Mouse (Mus musculus): ENCODE results near the gene Col4a6.

Col4a6 gene

DNA sequence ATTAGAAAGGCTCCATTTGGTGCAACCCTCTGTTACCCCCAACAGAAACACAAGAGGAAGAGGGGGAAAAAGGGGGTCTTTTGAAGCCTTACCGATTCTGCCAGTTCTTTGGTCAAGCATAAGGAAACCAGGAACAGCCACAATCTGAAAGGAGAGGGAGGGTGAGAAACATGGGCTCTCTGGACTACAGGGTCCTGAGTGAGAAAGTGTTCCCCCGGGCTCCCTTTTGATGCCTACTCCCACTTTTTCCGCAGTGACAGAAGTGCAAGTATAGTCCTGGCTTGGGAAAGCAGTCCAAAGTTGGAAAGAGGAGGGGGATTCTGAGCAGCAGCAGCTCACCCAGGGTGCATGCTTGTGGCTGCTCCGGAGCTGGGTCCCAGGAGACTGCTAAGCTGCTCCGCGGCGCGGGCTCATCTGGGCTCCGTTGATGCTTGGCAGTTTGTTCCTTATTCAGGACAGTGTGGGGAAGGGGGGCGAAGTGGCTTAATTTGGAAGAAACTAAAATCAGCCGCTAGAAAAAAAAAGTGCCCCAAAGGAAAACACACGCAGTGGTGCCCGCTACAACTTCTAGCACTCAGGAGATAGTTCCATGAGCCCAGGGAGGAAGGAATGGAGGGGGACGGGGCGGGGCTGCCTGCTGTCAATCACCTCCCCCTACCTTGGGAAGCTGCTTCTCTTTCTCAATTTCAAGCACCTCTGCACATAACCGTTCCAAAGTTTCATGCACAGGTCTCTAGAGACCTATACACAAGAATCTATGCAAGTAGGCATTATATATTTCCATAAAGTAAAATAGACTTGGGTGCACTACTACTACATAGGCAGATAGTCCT is at the start of gene Col4a6:
Gene Col4a6, minus strand, starts transcription at position 607 of the 833 bp plus-strand sequence.
- no peak for DNase-seq

DNA sequence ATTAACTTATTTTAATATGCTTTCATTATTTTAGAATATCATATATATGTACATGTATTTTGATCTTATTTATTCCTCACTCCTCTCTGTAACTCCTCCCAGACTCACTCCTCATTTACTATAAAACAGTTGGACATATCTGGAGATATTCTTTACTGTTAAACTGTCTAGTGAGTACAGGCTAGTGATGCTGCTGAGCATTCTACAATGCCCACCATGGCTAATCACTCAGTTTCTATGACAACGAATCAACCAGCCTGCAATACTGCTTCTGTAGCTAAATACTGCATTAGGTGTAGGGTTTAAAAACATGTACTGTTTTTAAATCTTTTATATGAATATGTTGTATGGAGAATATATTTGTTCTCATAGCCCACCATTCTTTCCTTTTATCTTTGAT is 29.2 kb upstream of the Col4a6 start:
- DNase-seq = no peak

DNA sequence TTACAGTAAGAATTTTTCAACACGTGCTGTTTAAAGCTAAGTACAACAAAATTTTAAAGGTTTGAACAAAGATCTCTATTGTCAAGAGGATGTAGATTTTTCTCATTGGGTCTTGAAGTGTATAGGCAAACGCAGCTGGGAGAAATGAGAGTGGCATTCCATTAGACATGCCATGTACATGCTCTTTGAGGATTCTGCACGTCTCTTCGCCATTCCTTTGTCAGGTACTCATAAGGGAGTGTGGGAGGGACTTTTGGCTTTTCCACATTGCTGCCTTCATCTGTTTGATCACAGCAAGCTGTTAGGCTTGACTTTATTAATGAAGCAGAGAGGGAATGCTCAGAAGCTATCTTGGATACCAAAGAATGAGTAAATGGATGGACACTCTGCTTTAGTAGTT is 20.7 kb upstream of the Col4a6 start:
- DNase-seq = no peak

DNA sequence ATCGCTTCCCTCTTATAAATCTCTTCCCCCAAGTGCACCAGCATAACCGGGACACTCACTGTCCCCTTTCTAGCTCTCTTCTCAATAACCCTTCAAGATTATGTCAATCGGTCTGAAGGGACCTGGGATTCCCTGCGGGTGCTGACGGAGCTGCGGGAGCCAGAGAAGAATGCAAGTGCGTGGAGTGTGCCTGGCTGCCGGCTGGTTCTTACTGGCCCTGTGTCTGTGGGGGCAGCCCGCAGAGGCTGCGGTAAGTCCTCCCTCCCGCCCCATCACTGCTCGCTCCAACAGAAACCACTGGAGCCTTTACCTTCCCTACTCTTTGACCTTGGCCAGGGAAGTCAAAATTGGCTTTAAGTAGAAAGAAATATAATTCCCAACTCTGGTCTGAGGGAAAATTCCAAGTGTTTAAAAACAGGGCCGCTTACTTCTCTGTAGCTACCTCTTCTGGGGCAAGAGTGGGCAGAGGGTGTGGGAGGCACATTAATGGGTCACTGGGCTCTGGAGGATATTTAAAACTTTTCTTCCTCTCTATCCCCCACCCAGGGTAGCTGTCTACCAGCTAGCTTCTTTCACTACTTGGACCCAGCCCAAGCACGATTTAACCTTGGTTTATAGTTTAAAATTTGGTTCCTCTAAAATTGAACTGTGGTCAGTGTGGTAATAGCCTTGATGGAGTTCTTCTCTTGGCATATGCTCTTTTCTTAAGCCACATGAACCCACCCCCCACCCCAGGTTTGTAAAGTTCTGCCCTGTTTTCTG is 1.9 kb upstream of the Col4a6 start:
- no peak for DNase-seq

DNA sequence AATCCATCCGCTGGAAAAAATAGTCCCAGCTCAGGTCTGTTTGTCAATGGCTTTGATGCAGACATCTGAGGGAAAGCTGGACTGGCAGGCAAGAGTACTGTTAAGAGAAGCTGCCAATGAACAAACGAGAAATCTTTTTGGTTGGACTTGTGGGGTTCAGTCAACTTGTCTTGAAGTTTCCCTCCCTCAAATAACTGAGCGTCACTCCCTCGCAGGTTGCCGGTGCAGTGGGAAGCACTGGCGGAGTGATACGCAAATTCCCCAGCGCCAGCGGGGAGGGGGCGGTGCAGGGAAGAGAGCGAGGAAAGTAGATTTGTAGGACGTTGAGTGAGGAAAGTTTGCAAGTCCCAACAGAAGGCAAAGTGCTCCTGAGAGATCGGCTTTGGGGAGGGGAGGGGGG is 1.2 kb upstream of the Col4a6 start, which contains the start of gene Col4a5:
Gene Col4a5, plus strand, starts transcription at position 276 of the 400 bp plus-strand sequence.
- DNase-seq = no peak

DNA sequence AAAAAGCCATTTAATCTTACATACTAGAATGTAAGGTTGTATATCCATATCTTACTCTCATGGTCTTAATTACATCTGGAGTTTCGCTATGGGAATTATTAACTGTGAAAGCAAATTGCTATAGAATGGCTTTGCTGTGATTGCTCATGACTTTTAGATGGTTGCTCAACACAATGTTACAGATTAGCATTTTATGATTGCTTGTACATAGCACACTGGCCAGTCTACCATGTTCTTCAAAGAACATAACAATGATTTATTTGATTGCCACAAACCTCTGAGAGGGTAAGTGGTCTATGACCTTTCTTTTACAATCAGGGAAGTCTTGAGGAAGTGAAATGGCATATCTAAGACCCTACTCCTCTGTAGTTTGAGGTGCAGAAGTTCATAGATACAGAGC is 25.9 kb downstream of the Col4a6 start:
- no peak for DNase-seq

DNA sequence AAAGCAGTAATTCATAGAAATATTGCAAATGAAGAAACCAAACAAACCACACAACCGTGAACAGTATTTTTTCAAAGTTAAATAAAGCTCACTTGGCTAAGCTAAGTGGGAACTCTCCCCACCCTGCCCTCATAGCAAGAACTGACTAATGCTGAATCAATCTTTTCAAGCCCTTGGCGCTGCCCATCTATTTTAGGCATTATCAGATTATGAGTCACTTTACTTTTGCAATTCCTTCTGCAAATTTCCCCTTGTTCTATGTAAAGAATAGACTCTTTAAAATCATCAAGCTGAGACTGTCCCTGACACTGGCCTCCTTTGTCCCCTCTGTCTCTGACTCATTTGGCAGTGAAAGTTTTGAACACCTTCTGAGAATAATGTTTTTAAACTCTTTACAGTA is 34.5 kb downstream of the Col4a6 start:
- no peak for DNase-seq

DNA sequence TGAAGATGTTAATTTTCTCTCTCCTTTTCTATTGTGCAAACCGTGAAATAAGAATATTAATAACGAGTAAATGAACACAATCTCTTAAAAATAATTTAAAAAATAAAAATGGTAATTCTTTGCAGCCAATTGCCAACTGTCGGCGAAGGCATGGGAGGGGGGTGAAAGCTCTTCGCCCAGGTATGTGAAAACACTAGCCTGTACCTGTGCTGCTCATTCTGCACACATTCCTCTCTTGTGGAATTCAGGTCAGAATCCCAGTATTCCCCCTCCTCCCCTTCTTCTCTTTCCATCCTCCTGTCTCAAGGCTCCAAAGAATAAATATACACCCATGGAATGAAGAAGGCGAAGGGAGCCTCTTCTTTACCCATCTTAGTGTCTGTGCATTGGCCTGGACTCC is 37.1 kb downstream of the Col4a6 start:
- DNase-seq = no peak

DNA sequence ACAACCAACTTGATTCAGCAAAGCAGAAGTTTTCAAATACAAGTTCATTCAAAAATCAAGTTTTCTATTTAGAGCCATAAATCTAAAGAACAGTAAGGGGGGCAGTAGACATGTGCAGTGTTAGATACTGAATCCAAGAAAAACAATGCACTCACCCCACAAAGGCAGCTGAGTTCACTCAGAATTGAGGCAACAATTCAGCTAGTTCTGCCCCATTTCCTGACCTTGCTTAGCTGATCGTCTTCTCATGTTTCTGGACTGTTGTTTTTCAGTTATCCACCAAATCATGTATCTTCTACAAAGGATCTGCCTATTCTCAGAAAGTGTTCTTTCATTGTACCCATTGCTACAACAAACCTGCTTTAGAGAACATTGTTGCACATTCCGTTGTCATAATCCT is 58.6 kb downstream of the Col4a6 start:
- no peak for DNase-seq

DNA sequence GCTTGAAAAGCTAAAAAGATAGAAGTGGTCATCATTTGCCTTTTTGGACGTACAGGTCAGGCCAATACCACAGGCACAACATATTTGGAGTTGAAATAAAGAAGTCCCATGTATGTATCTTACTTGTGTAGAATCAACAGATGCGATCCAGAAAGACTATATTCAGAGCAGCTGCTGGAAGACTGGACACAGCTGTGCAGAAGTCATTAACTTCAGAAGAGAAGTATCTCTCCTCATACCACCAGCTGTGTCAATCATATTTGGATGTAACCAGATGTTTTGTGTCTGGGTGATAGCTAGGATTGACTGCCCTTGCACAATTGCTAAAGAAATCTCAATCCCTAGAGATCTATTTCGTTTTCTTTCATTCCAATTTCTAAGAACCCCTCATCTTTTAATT is 77.6 kb downstream of the Col4a6 start:
- no peak for DNase-seq

DNA sequence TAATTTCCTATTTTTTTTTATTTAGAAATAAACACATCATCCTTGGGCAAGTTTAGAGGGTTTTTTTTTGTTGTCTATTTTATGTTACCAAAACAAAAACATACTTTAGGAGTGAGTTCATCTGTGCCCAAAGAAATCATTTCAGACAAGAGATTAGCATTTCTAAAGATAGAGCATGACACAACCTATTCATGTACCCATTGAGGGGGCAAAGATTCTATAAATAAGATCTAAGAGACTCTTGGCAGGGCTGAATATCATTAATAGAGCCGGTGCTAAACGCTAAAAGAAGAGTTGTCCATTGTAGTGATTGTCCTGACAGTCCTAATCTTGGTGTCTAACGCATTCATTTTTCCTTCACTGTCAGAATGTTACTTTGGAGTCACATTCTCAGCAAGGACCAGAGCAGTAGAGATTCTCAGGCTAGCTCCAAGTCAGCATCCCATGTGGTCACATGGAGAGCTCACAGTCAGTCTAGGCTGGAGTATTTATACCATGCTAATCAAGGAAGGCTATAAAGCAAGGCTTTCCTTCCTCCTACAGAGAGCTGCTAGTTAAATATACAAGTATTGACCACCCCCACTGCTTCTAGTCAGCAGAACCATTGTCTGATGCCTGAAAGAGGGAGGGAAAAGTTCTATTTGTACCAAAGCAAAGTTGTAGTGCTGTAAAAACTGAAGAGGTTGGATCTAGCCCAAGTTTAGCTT is 88.3 kb downstream of the Col4a6 start:
- no peak for DNase-seq

DNA sequence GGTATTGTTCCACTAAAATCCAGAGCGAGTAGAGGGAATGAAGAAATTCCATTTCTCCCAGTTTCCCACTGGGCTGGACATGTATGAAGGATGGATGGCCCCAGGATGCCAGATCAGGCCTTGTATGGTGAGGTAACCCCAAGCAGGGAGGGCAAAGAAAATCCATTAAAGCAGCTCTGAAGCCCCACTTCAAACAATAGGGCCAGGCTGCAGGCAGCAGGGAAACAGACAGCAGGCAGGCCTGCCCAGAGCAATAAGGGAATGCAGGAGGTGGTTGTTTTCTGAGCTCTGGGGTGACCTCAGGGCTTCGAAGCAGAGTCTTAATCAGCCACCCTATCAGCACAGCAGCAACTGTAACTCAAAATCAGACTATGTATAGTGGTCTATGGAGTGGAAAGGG is 89.2 kb downstream of the Col4a6 start:
- DNase-seq = no peak

DNA sequence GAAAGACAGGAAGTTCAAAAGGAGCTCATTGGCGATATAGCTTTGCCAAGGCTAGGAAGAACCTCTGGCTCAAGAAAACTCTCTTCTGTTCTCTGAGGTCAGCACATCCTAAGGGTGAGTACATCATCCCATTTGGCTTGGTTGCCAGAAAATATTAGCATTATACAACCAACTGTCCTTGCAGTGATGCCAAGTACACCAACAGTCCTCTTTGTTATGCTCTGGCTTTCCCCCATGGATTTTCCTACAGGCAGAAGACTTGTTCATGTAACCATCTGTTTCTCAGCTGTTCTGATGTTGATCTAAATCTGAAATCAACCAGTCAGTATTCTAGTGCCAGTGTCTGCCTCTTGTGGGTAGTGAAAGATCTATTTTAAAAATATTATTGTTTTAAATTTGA is 103.6 kb downstream of the Col4a6 start:
- DNase-seq = no peak

DNA sequence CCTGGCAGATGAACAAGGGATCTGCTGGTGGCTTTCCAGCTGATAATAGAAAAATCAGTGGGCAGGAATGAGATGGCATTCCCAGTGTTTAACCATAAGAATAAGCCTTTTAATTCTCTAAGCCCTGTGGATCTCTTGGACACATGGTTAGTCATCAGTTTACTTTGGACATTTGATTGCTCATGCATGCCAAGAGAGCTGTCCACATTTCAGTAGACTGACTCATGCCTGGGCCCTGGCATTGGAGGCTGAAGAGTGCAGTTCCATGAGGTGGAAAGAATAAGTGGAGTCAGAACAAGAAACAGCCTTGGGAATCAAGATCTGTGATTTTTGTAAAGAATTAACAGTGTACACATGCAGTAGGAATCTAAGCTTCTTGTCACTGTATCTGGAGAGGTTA is 110.5 kb downstream of the Col4a6 start:
- DNase-seq = no peak

DNA sequence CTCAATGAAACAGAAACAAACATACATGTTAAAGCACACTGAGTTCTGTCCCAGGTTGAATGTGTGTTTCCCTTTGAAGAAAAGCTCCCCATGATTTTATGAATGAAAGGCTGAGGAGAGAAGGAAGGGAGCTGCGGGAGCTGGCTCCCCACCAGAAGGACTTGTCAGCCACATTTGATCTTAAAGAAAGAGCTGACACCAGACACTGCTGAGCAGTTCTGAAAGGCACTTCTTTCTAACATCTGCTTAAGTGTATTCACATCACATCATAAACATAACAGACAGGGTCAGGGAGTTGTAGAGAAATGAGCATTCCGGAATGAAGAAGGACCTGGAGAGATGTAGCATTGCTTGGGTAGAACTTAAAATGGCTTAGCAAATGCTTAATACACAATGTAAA is 132.5 kb downstream of the Col4a6 start:
- no peak for DNase-seq

DNA sequence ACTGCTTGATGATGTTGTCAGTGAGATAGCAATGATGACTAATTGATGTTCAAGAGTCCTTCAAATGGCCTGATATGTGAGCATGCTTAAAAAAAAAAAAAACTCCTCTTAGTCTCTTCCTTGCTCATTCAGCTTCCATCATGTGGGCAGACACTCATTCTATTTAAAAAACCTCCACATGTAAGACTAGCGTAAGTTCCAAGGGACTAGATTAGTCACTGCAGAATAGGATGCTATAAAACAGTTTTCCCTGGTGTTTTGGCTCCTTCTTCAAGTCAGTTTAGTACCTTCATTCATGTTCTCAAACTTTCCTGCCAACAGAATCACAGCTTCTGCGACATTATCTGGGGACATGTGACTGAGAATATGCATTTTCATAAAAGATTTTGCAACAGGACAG is 145.8 kb downstream of the Col4a6 start:
- DNase-seq = no peak

DNA sequence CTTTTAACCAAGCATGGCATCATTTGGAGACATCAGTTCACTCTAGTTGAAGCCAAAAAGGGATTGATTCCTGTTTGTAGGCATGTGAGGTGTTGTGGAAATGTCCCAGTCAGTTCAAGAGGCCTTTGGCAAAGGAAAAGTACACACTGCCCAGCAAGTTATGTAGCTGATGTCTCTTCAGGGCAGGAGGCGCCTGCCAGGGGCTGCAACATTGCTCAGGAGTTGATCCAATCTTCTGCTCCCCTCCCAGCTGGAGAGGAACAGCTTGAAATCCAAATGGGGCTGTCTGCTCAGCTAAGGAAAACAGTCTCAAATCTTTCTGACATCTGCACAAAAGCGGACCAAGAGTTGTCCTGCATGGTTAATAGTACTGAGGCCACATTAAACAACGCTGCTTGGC is 149.7 kb downstream of the Col4a6 start:
- peak; percentile 2 for DNase-seq

DNA sequence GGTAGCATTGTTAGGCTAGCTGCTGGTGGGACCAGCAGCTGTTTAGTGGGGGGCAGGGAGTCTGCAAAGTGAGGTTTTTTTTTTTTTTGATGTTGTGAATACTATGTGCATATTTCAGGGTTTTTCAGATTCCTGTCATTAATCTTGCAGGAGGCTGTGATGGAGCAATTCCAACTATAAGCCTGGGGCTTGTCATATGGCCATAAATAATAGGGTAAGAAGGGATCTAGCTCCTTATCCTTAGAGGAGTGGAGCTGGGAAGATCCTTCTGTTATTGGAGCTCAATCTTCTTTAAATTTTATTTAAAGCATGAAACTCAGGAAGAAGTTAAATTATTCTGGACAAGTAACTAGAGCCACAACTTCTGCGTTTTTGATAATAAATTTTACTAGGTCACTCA is 157.7 kb downstream of the Col4a6 start:
- DNase-seq = no peak

DNA sequence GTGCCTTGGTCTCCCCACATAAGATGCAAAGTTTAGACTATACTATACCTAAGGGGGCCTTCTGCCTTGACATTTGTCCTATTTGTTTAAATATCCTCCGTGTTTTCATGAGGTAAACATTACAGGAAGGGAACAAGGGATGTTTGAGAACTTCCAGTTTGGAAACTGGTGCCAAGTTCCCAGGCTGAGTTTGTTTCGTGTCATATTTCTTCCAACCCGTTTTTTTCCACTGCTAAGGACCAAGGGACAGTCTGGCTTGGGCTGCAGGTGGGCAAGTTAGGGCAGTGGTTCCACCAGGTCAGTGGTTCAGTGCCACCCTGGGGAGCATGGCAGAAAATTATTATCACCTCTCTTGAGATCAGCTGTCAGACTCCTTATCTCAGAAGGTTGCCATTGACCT is 158.1 kb downstream of the Col4a6 start:
- DNase-seq = no peak

DNA sequence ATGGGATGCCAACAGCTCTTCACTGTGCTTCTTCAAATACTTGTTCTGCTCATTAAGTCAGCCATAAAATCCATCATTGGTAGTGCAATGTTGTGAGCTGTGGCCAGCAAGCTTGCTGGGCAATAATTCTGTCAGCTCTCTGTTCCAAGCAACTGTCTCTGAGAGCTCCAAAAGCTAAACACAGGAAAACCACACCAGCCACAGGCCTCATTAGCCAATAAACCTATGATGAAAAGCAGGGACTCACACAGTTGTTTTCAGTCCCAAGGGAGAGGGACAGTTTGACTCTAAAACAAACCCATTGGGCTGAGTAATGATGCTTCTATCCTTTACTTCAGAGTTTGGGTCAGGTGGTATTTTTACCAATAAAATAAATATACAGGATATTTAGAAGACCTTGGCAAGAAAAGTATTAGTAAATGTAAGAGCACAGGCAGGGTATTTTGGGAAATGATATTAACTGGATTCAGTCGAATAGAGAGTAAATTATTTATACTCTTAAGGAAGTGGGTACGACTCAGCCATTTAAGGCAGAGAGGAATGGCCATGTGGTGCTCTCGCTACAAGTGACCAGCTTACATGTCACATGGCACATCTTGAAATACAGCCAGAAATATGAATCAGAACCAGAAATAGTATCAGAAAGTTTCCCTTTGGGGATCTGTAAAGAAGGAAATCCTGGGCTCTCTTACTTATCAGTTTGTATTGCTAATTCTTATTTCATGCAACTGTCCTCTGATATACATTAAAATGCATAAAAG is 181.0 kb downstream of the Col4a6 start:
- no peak for DNase-seq

DNA sequence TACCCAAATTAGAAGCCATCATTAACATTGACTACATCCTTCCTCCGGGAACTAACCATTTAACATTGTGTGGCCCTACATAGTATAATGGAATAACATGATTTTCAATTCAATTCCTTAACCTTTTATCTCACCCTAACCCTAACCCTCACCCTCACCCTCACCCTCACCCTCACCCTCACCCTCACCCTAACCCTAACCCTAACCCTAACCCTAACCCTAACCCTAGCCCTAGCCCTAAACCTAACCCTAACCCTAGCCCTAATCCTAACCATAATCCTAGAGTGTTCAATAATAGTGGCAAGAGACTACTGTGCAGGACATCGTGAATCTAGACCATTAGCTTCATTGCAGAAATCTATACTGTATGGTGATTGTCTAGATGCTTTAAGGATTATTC is 197.5 kb downstream of the Col4a6 start:
- no peak for DNase-seq

DNA sequence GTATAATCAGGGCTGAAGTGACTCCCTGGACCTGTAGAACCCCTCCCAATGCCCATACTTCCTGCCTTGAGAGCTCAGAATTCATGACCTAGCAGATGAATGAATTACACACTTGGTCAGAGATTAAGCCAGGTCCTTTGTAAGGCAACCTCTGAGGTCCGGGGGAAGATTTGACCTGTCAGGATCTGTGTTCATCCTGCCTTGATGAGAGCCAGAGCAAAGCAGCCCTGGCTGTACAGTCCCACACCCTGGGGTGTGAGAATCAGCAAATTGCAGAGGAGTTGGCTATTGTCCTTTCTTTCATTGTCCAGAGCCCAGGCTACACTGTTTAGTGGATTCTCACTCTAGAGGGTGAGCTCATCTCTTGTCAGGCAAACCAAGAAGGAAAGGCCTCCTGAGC is 207.9 kb downstream of the Col4a6 start:
- no peak for DNase-seq

DNA sequence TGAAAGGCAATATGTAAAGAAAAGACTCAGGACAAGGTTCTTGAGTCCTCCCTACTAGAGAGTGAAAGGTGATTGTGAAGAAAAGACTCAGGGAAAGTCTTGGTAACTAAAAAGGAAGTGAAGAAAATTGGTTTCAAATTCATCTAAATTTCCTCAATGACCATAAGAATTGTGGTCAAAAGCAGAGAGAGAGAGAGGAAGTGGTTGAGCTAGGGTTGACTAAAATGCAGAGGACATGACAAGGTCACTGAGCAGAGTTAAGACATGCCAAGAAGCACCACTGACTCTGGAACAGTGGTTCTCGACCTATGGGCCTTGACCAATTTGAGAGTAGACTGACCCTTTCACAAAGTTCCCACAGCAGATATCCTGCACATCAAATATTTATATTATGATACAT is 224.2 kb downstream of the Col4a6 start:
- DNase-seq = no peak
